Mouse (Mus musculus): Measurements from ENCODE around the gene U2af2. TPM values are rescaled to one million over a fixed set of nuclear protein-coding genes. Genes with fewer than 3 reads are reported as not detected.

U2af2 gene
- polyA plus RNA-seq, 2 experiments = 52.2 to 132 TPM

GRCm38 (mm10) chr7:5053456-5054179 lies 8.3 kb upstream of the U2af2 start:
- no peak for DNase-seq (ENCODE audit: low read depth in 3 of 3, low spot score in 3 of 3)
- Histone ChIP-seq H3K9me3 (ENCODE audit: control insufficient read depth, low read length) (no peaks in the 10 kb centered on the region), H3K4me1 (replicated peaks; ENCODE audit: control insufficient read depth in 2 of 2, insufficient read depth in 2 of 2, low read length in 1 of 2) (peaks cover 0 to 7% of the 10 kb centered on the region in 2 experiments; a peak in 2 of 4 replicates), H3K27me3 (ENCODE audit: control insufficient read depth, insufficient read depth, low read length) (peaks cover 93% of the 10 kb centered on the region), H3K36me3 (replicated peaks; ENCODE audit: control insufficient read depth, insufficient read depth, low read depth) (no peaks in the 10 kb centered on the region), H3K27ac (no peak overlapping the region), H3K9ac (replicated peaks) (no peak overlapping the region), H3K4me2 (ENCODE audit: low read depth) (peak overlapping the region; percentile 38), H3K4me3 (ENCODE audit: insufficient read depth in 1 of 2, low read depth in 2 of 2, low read length in 2 of 2) (peak overlapping the region; percentile 20 to 36; a peak in 3 of 4 replicates)
- WGBS (ENCODE audit: insufficient replicate concordance) = 9% methylated on average over 32 of the region's 32 CpGs
- TF ChIP-seq CTCF (IDR thresholded peaks at IDR 0.05; ENCODE audit: low read depth) = no peak
- no peak for TF ChIP-seq EP300 (IDR thresholded peaks at IDR 0.05; ENCODE audit: low read depth)
- ATAC-seq (ENCODE audit: insufficient read depth) = no peak

- H3K27ac ChIP-seq = no peak overlapping the region
- H3K9ac ChIP-seq (replicated peaks) = no peak overlapping the region
- no peak for DNase-seq (ENCODE audit: low read depth in 3 of 3, low spot score in 3 of 3)
- H3K4me3 ChIP-seq (ENCODE audit: insufficient read depth in 1 of 2, low read depth in 2 of 2, low read length in 2 of 2) = peak overlapping the region in 1 of 2 experiments; percentile 2; a peak in 2 of 4 replicates
- WGBS (ENCODE audit: insufficient replicate concordance) = 6% methylated on average over 55 of the region's 55 CpGs
- H3K4me1 ChIP-seq (replicated peaks; ENCODE audit: control insufficient read depth in 2 of 2, insufficient read depth in 2 of 2, low read length in 1 of 2) = peaks cover 2 to 4% of the 10 kb centered on the region in 2 experiments; a peak in 2 of 4 replicates
- H3K36me3 ChIP-seq (replicated peaks; ENCODE audit: control insufficient read depth, insufficient read depth, low read depth) = no peaks in the 10 kb centered on the region
- H3K4me2 ChIP-seq (ENCODE audit: low read depth) = peak overlapping the region; percentile 19
- peaks cover 71% of the 10 kb centered on the region for H3K27me3 ChIP-seq (ENCODE audit: control insufficient read depth, insufficient read depth, low read length)
- H3K9me3 ChIP-seq (ENCODE audit: control insufficient read depth, low read length) = no peaks in the 10 kb centered on the region
- TF ChIP-seq CTCF (IDR thresholded peaks at IDR 0.05; ENCODE audit: low read depth) (no peak), EP300 (IDR thresholded peaks at IDR 0.05; ENCODE audit: low read depth) (no peak)
- ATAC-seq (ENCODE audit: insufficient read depth) = no peak
Measured at GRCm38 (mm10) chr7:5056651-5057263, 5.2 kb upstream of the U2af2 start.

GRCm38 (mm10) chr7:5057381-5057780 lies 4.6 kb upstream of the U2af2 start:
- TF ChIP-seq EP300 (IDR thresholded peaks at IDR 0.05; ENCODE audit: low read depth) (no peak), CTCF (IDR thresholded peaks at IDR 0.05; ENCODE audit: low read depth) (no peak)
- Histone ChIP-seq H3K27ac (no peak overlapping the region), H3K4me3 (ENCODE audit: insufficient read depth in 1 of 2, low read depth in 2 of 2, low read length in 2 of 2) (no peak overlapping the region), H3K36me3 (replicated peaks; ENCODE audit: control insufficient read depth, insufficient read depth, low read depth) (no peaks in the 10 kb centered on the region), H3K4me1 (replicated peaks; ENCODE audit: control insufficient read depth in 2 of 2, insufficient read depth in 2 of 2, low read length in 1 of 2) (peaks cover 0 to 2% of the 10 kb centered on the region in 2 experiments; a peak in 2 of 4 replicates), H3K9ac (replicated peaks) (no peak overlapping the region), H3K27me3 (ENCODE audit: control insufficient read depth, insufficient read depth, low read length) (peaks cover 64% of the 10 kb centered on the region), H3K9me3 (ENCODE audit: control insufficient read depth, low read length) (no peaks in the 10 kb centered on the region), H3K4me2 (ENCODE audit: low read depth) (no peak overlapping the region)
- ATAC-seq (ENCODE audit: insufficient read depth) = no peak
- DNase-seq (ENCODE audit: low read depth in 3 of 3, low spot score in 3 of 3) = no peak
- WGBS (ENCODE audit: insufficient replicate concordance) = 30% methylated on average over 8 of the region's 8 CpGs

- whole genome bisulfite sequencing (ENCODE audit: insufficient replicate concordance) = 19% methylated on average over 11 of the region's 11 CpGs
- H3K9me3 ChIP-seq (ENCODE audit: control insufficient read depth, low read length) = no peaks in the 10 kb centered on the region
- H3K36me3 ChIP-seq (replicated peaks; ENCODE audit: control insufficient read depth, insufficient read depth, low read depth) = no peaks in the 10 kb centered on the region
- ATAC-seq (ENCODE audit: insufficient read depth) (no peak), DNase-seq (ENCODE audit: low read depth in 3 of 3, low spot score in 3 of 3) (no peak)
- no peak overlapping the region for H3K4me3 ChIP-seq (ENCODE audit: insufficient read depth in 1 of 2, low read depth in 2 of 2, low read length in 2 of 2)
- H3K9ac ChIP-seq (replicated peaks) = no peak overlapping the region
- peaks cover 60% of the 10 kb centered on the region for H3K27me3 ChIP-seq (ENCODE audit: control insufficient read depth, insufficient read depth, low read length)
- H3K4me2 ChIP-seq (ENCODE audit: low read depth) = no peak overlapping the region
- TF ChIP-seq EP300 (IDR thresholded peaks at IDR 0.05; ENCODE audit: low read depth) (no peak), CTCF (IDR thresholded peaks at IDR 0.05; ENCODE audit: low read depth) (peak; percentile 66)
- no peak overlapping the region for H3K27ac ChIP-seq
- peaks cover 0 to 2% of the 10 kb centered on the region in 2 experiments; a peak in 2 of 4 replicates for H3K4me1 ChIP-seq (replicated peaks; ENCODE audit: control insufficient read depth in 2 of 2, insufficient read depth in 2 of 2, low read length in 1 of 2)
Measured at GRCm38 (mm10) chr7:5057804-5058203, 4.1 kb upstream of the U2af2 start.

- Histone ChIP-seq H3K9ac (replicated peaks) (no peak overlapping the region), H3K27ac (no peak overlapping the region), H3K4me3 (ENCODE audit: insufficient read depth in 1 of 2, low read depth in 2 of 2, low read length in 2 of 2) (no peak overlapping the region), H3K36me3 (replicated peaks; ENCODE audit: control insufficient read depth, insufficient read depth, low read depth) (no peaks in the 10 kb centered on the region; the same call in 1 of the 2 replicates), H3K27me3 (ENCODE audit: control insufficient read depth, insufficient read depth, low read length) (peaks cover 52% of the 10 kb centered on the region), H3K4me1 (replicated peaks; ENCODE audit: control insufficient read depth in 2 of 2, insufficient read depth in 2 of 2, low read length in 1 of 2) (peaks cover 0 to 7% of the 10 kb centered on the region in 2 experiments; a peak in 3 of 4 replicates), H3K4me2 (ENCODE audit: low read depth) (no peak overlapping the region), H3K9me3 (ENCODE audit: control insufficient read depth, low read length) (no peaks in the 10 kb centered on the region)
- no peak for TF ChIP-seq CTCF (IDR thresholded peaks at IDR 0.05; ENCODE audit: low read depth)
- no peak for TF ChIP-seq EP300 (IDR thresholded peaks at IDR 0.05; ENCODE audit: low read depth)
- WGBS (ENCODE audit: insufficient replicate concordance) = 67% methylated on average over 1 of the region's 1 CpGs
- DNase-seq (ENCODE audit: low read depth in 3 of 3, low spot score in 3 of 3) (no peak), ATAC-seq (ENCODE audit: insufficient read depth) (no peak)
Measured at GRCm38 (mm10) chr7:5058631-5059030, 3.3 kb upstream of the U2af2 start.

Data from liver, embryonic 14.5 days (tissue).